Mouse (Mus musculus) thymus, postnatal 36 days (tissue): ENCODE data around the gene CK137956.

Experiments
- DNase-seq, 2 experiments: peaks; one replicate each; pipeline ENCODE4 v3.0.0; 2022; ENCODE audit warnings: mixed read lengths in 2 of 2

The CK137956 gene

GRCm38 (mm10) chr4:127907151-127907550 is 63.6 kb downstream of the CK137956 start:
- DNase-seq: no peak

DNA sequence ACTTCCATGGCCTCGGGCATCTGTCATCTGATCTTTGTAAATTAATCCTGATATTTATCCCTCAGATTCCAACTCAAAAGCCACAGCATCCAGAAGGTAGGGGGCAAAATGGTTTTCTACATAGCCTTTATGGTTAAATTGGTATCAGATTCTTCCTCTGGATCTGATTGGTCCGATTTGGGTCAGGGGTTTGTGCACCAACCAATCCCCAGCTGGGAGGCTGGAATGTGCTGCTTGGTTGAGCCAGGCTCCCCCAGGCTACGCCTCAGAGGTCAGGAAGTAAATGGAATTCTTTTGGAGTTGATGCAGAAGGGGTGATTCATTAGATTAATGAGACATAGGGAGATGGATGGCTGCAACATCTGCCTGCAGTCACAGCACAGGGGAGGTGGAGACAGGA is 66.8 kb downstream of the CK137956 start:
- no peak for DNase-seq

- DNase-seq: no peak
Observed at GRCm38 (mm10) chr4:127900893-127901456, 69.8 kb downstream of the CK137956 start.

- no peak for DNase-seq
Observed at GRCm38 (mm10) chr4:127889071-127889470, 81.7 kb downstream of the CK137956 start.

DNA sequence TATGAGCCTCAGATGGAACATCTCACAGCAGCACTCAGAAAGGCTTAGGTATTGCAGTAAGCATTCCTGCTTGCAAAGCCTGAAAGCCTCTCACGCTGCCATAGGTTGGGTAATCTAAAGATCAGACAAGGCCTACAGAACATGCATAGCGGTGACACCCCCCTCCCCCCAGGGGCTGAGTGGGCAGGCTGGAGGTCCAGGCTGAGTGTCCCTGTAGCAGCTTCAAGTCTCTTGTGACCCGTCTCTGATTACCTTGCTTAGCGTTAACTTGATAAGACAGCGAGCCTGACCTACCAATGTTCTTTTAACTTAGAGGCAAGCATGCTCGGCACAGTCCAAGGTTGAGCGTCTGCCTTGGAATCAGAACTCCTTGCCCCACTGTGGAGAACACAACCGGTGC is 91.8 kb downstream of the CK137956 start:
- DNase-seq: no peak
